Mouse (Mus musculus) layer of hippocampus, postnatal 14 days (tissue): ENCODE data around the gene Angptl2. TPM values are rescaled to one million over a fixed set of nuclear protein-coding genes. Genes with fewer than 3 reads are reported as not detected.
"Not testable (repeated sequence)": the region's sequence is repeated elsewhere in the genome, so short reads cannot be mapped to it uniquely, and the experiment has no call there.

ENCODE experiments used
- DNase-seq, 2 experiments: peaks; one replicate each; pipeline ENCODE4 v3.0.0; 2021 to 2022; ENCODE audit warnings: low spot score in 2 of 2, mixed read lengths in 1 of 2
- total RNA-seq, 2 experiments: library from RNA; stranded (reverse); gene quantifications; 2 replicates each; pipeline ENCODE4 v1.2.3; 2021

The Angptl2 gene
- total RNA-seq, 2 experiments from 2014 or later, result 2.6 to 5.9 TPM

- DNase-seq, result peak in 1 of 2 experiments; percentile 57
Observed at GRCm38 (mm10) chr2:33189976-33190375, 25.9 kb upstream of the Angptl2 start.

DNA sequence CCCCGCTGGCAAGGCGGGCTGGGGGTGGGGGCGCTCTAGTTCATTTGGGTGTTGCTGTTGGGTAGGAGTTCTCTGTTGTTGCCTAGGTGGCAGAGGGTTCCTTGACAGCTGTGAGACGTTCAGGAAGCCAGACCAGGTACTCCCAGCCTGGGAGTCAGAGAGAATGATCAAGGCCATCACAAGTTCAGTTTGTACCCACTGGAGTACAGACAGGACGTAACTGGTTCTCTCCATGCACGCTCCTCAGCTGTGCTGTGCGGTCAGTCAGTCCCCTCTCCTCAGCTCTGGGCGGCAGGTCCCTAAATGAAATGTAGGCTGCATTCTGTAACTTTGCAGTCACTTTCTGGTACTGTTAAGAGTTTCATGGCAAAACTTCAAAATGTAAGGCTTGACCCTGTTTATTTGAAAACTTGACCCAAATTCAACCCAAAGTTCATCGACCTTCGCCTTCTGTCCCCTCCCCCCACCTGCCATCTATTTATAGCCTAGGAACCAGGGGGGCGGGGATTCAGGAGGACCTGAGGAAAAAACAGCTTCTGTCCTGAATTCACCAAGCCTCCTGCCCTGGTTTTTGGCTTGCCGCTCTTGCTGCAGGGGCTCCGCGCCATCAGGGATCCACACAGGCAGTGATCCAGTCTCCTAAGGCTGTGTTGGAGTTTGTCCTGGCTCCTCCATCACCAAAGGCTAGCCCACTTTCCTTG is 15.4 kb upstream of the Angptl2 start:
- no peak for DNase-seq

GRCm38 (mm10) chr2:33203284-33203683 is 12.6 kb upstream of the Angptl2 start:
- no peak for DNase-seq

DNA sequence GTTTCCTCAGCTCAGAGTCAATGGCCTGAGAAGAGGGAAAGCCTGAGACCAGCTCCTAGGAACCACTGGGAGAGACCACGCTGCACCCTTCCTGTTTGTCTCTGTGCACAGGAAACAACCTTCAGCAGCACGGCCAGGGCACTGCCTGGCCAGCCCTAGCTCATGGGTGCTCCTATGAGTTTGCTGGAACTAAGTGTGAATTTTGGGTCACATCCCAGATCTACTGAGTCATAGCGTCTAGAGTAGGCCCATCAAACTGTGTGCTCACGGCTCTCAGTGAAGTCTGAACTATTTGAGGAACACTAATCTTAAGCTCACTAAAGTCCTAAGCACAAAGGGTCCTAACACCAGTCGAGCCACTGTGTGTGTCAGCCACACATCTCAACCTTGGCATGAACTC is 10.9 kb upstream of the Angptl2 start:
- no peak for DNase-seq

DNA sequence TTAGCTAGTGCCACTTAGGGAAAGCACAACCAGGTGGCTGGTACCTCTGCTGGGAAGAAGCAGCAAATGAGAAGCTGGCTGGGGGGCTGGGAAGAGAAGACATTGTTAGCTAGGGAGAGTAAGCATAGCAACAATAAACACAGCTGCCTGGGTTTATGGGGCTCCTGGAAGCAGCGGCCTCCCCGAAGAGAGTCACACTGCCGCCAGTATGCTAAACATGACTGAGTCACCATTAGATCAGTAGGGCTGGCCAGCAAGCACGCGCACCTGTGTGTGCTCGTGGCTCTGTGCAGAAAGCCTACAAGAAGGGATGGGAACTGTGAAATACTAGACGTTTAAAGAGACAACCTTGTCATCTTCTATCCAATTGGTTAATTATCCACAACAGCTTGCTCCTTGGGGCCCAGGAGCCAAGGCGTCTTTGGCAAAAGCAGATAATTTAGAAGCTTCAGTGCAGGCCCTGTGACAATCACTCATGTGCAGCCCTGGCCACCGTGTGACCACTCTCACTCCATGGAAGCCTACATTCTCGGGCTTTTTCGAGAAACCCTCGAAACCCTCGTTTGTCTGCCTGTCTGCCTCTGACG is 9.8 kb upstream of the Angptl2 start:
- no peak for DNase-seq

DNA sequence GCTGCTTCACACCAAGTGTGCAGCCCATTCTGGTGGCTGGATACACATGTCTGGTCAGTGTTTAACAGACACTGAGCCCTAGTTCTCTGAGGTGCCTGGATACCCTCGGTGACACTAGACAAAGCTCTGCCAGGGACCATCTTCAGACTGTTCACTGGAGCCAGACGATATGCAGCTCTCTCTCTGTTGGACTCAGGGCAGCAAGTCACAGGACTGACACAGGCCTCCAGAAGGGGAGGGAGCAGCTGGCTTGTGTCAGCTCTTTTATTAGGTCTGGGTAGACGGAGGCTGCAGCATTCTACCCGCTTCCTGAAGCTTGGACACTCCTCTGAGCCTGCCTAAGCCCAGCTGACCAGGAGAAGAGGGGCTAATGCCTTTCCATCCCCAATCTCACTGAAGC is 8.8 kb upstream of the Angptl2 start:
- no peak for DNase-seq

DNA sequence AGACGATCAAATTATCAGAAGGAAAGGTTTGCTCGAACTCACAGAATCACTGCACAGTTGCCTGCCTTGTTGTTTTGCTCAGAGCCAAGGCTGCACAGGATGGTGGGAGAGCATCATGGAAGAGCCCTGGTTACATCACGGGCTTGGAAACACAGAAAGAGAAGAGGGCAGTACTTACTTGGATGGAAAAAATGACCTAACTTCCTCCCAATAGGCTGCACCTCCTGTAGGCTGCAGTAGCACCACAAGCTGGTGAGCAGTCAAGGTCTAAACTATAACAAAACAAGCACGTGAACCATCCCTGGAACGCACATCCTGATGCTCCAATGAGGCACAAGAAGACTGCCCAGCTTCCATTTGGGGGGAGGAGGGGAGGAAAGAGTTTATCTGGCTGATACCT is 7.7 kb upstream of the Angptl2 start:
- no peak for DNase-seq

DNA sequence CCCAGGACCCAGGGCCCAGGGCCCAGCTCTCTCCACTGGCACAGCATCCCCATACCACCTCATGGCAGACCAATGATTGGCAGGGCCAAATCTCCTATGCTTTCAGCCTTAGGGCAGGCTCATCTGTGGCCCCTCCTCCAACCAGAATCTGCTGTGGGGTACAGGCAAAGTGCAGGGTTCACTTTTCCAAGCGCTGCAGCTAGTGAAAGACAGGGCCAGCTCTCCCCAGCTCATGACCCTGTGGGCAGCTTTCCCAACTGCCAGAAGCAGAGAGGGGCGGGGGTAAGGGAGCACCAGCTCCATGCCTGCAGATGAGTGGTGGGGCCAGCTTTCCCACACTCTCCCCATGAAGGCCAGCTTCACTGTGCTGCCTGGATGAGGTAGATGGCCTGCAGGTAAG is 5.0 kb upstream of the Angptl2 start:
- no peak for DNase-seq

GRCm38 (mm10) chr2:33211263-33211662 is 4.6 kb upstream of the Angptl2 start:
- DNase-seq, result not testable (repeated sequence)

- no peak for DNase-seq
Observed at GRCm38 (mm10) chr2:33215177-33215699, 631 bp upstream of the Angptl2 start.

- no peak for DNase-seq
Observed at GRCm38 (mm10) chr2:33216645-33217424, 966 bp downstream of the Angptl2 start.

- DNase-seq, result no peak
Observed at GRCm38 (mm10) chr2:33217425-33217794, 1.5 kb downstream of the Angptl2 start.

- DNase-seq, result no peak
Observed at GRCm38 (mm10) chr2:33218903-33219625, 3.2 kb downstream of the Angptl2 start.

DNA sequence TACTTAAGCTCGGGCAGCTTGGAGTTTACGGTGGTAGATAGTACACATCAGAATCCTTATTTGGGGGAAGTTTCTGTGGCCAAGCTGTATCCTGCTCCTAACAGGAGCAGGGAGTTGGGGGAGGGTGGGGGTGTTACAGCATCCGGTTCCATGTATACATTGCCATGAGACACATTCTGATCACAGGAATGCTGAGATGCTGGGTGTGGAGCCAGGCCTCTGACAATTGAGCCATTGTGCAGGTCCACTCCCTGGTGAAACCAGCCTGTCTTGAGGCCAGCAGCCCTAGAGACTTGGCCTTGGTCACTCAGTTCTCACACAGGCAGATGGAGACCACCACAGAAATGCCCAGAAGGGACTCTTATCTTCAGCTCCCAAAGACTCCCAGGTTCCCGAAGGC is 3.8 kb downstream of the Angptl2 start:
- DNase-seq, result no peak

- no peak for DNase-seq
Observed at GRCm38 (mm10) chr2:33220246-33220645, 4.4 kb downstream of the Angptl2 start.

DNA sequence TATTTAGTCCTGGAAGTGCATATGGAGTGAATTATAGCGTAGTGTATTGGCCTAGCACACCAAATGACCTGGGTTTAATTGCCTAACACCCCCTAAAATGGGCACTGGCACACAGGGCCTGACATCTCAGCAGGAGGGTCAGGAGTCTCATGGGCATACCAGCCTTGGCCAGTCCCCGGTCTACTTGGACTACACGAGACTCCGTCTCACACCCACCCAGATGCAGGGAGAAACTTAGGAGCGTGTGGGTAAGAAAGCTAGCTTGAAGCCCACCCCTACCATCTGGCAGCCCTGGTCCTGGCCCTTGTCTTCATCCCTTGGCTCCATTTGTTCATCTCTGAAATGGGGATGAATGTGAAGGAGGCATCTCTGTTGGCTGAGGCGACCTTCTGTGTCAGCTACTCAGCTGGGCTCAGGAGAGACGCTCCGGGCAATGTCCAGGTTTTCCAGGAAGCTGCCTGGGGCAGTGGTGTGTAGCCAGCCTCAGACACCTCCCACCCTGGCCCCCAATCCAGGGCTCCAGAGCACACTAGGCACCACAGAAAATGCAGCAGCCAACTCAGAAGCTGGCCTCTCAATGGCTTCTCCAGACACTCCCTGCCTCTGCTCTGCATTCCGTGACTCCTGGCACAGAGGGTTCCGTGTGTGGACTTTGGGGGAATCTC is 4.9 kb downstream of the Angptl2 start:
- no peak for DNase-seq

- no peak for DNase-seq
Observed at GRCm38 (mm10) chr2:33221339-33221900, 5.6 kb downstream of the Angptl2 start.

DNA sequence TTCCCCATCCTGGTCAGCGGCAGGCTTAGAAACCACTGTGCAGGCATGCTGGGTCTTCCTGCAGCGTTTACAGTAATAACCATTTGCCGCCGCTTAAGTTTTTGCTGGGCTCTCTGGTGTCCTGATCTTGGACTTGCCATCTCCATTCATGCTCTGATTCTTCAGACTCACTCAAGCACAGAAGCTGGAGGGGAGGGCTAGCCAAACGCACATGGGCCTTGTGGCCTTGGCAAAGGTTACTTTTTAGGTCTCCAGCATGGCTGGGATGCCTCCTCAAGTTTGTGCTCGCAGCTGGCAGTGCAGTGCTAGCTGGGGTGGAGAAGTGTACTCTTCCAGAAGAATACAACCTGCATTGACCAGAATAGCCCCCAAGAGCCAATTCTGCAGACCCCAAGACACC is 6.6 kb downstream of the Angptl2 start:
- DNase-seq, result no peak

GRCm38 (mm10) chr2:33223656-33224358 is 7.9 kb downstream of the Angptl2 start:
- no peak for DNase-seq

DNA sequence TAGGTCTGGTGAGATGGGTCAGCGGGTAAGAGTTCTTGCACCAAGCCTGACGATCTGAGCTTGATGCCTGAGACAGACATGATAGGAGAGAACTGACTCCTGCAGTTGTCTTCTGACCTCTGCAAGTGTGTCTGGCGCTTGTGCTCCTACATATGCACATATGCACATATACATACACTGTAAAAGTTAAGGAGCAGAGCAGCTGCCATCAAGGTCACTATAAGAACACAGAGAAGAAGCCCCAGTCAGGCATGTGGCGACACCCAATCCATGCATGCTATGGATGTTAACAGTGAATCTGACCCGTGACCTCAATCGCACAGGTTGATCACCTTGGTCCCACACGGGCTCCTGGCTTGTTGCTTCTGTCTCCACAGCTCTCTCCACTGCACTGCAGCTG is 10.1 kb downstream of the Angptl2 start:
- no peak for DNase-seq
